Mouse (Mus musculus) cortical plate, adult 2 months (tissue): ENCODE data around the gene Krtap24-1.

Experiments used
- CTCF ChIP-seq: fragments of 200-500 bp; IDR thresholded peaks from 2 replicates; pipeline ENCODE4 v1.5.1; 2011; ENCODE audit warnings: mild to moderate bottlenecking, control low read depth, low read length; ENCODE audit not compliant: insufficient read depth; ENCODE audit errors: extremely low read depth
- POLR2A ChIP-seq: fragments of 200-500 bp; IDR thresholded peaks from 2 replicates; pipeline ENCODE4 v1.6.1; 2011; ENCODE audit warnings: mild to moderate bottlenecking, low read length, control low read depth; ENCODE audit not compliant: insufficient read depth; ENCODE audit errors: extremely low read depth

GRCm38 (mm10) chr16:88575885-88576679, 36.0 kb downstream of the Krtap24-1 start:
- TF ChIP-seq POLR2A (no peak), CTCF (no peak)
